Mouse (Mus musculus): ENCODE results near the gene Gdap1l1. TPM values are rescaled to one million over a fixed set of nuclear protein-coding genes. Genes with fewer than 3 reads are reported as not detected.
"Not testable (repeated sequence)": the region's sequence is repeated elsewhere in the genome, so short reads cannot be mapped to it uniquely, and the experiment has no call there.

Gene Gdap1l1
- polyA plus RNA-seq, 1 experiment from 2014 or later: 0.21 TPM

DNA sequence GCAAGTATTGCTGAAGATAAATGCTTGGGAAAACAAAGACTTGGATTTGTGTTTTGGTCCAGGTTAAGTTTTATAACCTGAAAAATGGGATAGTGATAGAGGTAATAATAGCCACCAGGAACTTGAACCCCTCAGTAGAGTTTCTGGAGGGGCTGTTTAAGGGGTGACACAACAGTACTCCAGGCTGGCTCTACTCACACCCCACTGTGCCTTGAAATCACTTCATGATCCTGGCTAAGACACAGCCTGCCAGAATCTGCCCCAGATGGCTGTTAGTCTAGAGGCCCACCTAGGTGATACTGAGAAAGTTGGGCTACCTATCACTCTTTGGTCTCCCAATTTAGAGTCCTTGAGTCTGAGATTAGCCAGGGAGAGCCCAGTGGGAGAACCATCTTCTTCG, 1.2 kb downstream of the Gdap1l1 start:
- no peak for TF ChIP-seq CTCF (IDR thresholded peaks at IDR 0.05)
- ChIA-PET CTCF (interaction anchor here (1.2 kb wide), 1 partner anchor 12 kb away, joined by 3 read pairs; no protein-coding TSS in a partner anchor), POLR2A (no interaction called here)
- ATAC-seq (no peak), DNase-seq (ENCODE audit: low read depth, low spot score) (no peak)
- H3K27me3 ChIP-seq: peaks cover 24% of the 10 kb centered on the region
- in situ Hi-C loops (cut with MboI; ENCODE audit: low pct_unique_long_range_greater_than_20kb): no loop called here

- CTCF ChIA-PET: interaction anchor here (1.3 kb wide), 1 partner anchor 23 kb away, joined by 3 read pairs; no protein-coding TSS in a partner anchor
- POLR2A ChIA-PET: no interaction called here
- no peak for TF ChIP-seq CTCF (IDR thresholded peaks at IDR 0.05)
- ATAC-seq (no peak), DNase-seq (ENCODE audit: low read depth, low spot score) (no peak)
- in situ Hi-C loops (cut with MboI; ENCODE audit: low pct_unique_long_range_greater_than_20kb): no loop called here
- H3K27me3 ChIP-seq: peaks cover 19% of the 10 kb centered on the region
Measured at GRCm38 (mm10) chr2:163443543-163443942, 5.3 kb downstream of the Gdap1l1 start.

DNA sequence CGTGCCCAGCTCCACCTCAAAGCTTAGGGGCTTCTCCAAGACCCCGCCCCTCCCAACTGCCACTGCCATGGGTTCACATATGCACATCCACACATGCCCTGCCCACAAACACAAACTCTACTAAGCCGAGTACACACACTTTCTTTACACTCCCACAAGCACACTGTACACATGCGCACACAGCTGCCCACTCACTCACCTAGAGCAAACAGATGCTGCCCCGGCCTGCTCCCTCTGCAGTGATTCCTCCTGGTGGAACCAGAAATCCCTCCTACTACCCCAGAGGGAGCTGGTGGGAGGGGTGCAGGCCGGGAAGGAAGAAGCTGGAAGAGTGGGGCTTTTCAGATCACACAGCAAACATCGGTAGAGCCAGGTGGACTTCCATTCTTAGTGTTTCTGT, 5.7 kb downstream of the Gdap1l1 start:
- ATAC-seq (no peak), DNase-seq (ENCODE audit: low read depth, low spot score) (no peak)
- in situ Hi-C loops (cut with MboI; ENCODE audit: low pct_unique_long_range_greater_than_20kb): no loop called here
- H3K27me3 ChIP-seq: peaks cover 18% of the 10 kb centered on the region
- ChIA-PET CTCF (interaction anchor here (1.3 kb wide), 1 partner anchor 23 kb away, joined by 3 read pairs; no protein-coding TSS in a partner anchor), POLR2A (no interaction called here)
- TF ChIP-seq CTCF (IDR thresholded peaks at IDR 0.05): no peak

- TF ChIP-seq CTCF (IDR thresholded peaks at IDR 0.05): no peak
- DNase-seq (ENCODE audit: low read depth, low spot score): no peak
- peaks cover 14% of the 10 kb centered on the region for H3K27me3 ChIP-seq
Measured at GRCm38 (mm10) chr2:163447375-163447774, 9.1 kb downstream of the Gdap1l1 start.

DNA sequence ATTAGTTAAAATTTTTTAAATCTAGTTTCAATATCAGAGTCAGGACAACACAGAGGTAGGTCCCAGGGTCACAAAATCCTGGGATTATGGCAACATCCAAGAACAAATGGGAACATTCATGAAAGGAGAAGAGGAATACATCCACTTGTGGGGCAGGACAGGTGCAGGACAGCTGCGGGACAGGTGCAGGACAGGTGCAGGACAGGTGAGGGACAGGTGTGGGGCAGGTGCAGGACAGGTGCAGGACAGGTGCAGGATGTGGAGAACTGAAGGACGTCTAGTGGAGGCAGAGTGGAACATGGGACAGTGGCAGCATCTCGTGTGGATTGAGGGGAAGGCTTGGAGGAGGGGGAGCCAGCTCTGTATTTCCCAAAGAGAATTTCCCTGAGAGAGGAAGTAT, 11.0 kb downstream of the Gdap1l1 start:
- POLR2A ChIA-PET: no interaction called here
- in situ Hi-C loops (cut with MboI; ENCODE audit: low pct_unique_long_range_greater_than_20kb): no loop called here
- DNase-seq (ENCODE audit: low read depth, low spot score) (no peak), ATAC-seq (no peak)
- no peak for TF ChIP-seq CTCF (IDR thresholded peaks at IDR 0.05)
- H3K27me3 ChIP-seq: peaks cover 18% of the 10 kb centered on the region
- CTCF ChIA-PET: no interaction called here

More at GRCm38 (mm10) chr2:163447375-163447774, 9.1 kb downstream of the Gdap1l1 start:
- ChIA-PET POLR2A (no interaction called here), CTCF (interaction anchor here (1.0 kb wide), 1 partner anchor 25 kb away, joined by 3 read pairs; the partner anchor contains the start of gene Fitm2)
- no peak for ATAC-seq
- in situ Hi-C loops (cut with MboI; ENCODE audit: low pct_unique_long_range_greater_than_20kb): no loop called here

- H3K27me3 ChIP-seq: peaks cover 19% of the 10 kb centered on the region
- ChIA-PET POLR2A (no interaction called here), CTCF (no interaction called here)
- ATAC-seq: no peak
- in situ Hi-C loops (cut with MboI; ENCODE audit: low pct_unique_long_range_greater_than_20kb): no loop called here
- TF ChIP-seq CTCF (IDR thresholded peaks at IDR 0.05): no peak
- DNase-seq (ENCODE audit: low read depth, low spot score): no peak
Measured at GRCm38 (mm10) chr2:163450668-163451295, 12.5 kb downstream of the Gdap1l1 start.

DNA sequence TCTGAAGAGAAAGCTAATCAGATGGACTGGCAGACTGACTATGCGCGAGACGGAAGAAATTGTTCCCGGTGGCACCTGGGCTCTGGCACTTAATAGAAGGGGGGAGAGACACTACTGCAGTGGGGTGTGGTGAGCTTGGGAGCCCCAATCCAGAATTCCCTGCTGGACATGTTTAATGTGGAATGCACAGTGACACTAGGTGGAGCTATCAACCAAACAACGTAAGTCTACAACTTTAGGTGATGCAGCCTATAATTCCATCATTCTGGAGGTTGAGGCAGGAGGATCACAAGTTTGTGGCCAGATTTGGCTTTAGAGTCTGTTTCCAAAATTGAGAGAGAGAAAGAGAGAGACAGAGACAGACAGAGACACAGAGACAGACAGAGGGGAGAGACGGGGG, 14.5 kb downstream of the Gdap1l1 start:
- ChIA-PET POLR2A (no interaction called here), CTCF (no interaction called here)
- TF ChIP-seq CTCF (IDR thresholded peaks at IDR 0.05): no peak
- DNase-seq (ENCODE audit: low read depth, low spot score) (no peak), ATAC-seq (no peak)
- peaks cover 22% of the 10 kb centered on the region for H3K27me3 ChIP-seq
- in situ Hi-C loops (cut with MboI; ENCODE audit: low pct_unique_long_range_greater_than_20kb): no loop called here

- no peak for TF ChIP-seq CTCF (IDR thresholded peaks at IDR 0.05)
- ChIA-PET CTCF (no interaction called here), POLR2A (no interaction called here)
- no peak for DNase-seq (ENCODE audit: low read depth, low spot score)
- H3K27me3 ChIP-seq: peaks cover 25% of the 10 kb centered on the region
- no peak for ATAC-seq
- in situ Hi-C loops (cut with MboI; ENCODE audit: low pct_unique_long_range_greater_than_20kb): no loop called here
Measured at GRCm38 (mm10) chr2:163453378-163453777, 15.1 kb downstream of the Gdap1l1 start.

DNA sequence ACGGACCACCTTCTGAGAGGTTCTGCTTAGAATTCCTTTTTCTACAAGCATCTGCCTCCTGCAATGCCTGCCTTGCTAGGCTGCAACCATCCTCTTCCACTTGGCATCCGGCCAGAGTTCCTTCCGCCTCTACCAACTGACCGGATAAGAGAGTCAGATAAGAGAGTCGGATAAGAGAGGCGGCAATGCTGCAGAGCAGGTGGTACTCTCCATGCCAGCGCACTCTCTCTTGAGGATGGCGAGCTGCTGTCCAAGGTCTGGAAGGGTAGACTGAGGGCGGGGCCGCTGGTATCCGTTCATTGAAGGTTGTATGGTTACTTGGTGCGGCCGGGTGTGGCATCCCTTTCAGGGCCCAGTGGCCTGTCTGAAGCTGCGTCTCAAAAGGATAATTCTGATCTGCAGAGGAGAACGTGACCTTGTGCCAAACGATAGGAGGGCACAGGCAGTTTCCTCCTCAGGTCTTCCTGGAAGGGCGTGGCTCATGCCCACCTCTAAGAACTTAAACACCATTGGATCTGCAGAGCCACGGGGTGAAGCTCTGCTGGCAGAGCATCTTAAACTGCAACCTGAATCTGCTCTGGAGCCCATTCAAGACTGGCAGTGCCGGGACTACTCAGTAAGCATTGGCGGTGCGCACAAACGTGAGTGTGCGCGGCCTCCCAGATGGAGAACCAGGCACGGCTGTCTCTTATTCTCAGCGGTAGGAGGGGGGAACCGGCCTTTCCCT, 20.4 kb downstream of the Gdap1l1 start:
- no peak for DNase-seq (ENCODE audit: low read depth, low spot score)
- peaks cover 23% of the 10 kb centered on the region for H3K27me3 ChIP-seq
- ChIA-PET CTCF (no interaction called here), POLR2A (no interaction called here)
- in situ Hi-C loops (cut with MboI; ENCODE audit: low pct_unique_long_range_greater_than_20kb): no loop called here
- ATAC-seq: no peak
- no peak for TF ChIP-seq CTCF (IDR thresholded peaks at IDR 0.05)

DNA sequence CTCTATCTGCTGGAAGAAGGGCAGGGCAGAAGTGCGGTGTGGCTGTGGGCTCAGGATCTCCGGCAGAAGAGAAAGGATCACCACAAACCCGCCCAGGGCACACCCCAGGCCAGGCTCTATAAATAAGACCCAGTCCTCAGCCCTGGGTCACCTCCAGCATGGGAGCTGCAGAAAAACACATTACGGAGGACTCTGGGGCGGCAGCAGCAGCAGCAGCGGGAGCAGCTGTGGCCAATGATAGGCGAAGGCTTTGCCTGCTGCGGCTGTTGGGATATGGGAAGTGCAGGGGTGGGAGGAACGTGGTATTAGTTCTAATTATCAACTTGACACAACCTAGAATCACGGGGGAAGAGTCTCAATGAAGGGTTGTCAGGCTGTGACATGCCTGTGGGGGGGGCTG, 21.1 kb downstream of the Gdap1l1 start:
- ChIA-PET CTCF (no interaction called here), POLR2A (no interaction called here)
- ATAC-seq (no peak), DNase-seq (ENCODE audit: low read depth, low spot score) (no peak)
- no peak for TF ChIP-seq CTCF (IDR thresholded peaks at IDR 0.05)
- in situ Hi-C loops (cut with MboI; ENCODE audit: low pct_unique_long_range_greater_than_20kb): no loop called here
- peaks cover 16% of the 10 kb centered on the region for H3K27me3 ChIP-seq

GRCm38 (mm10) chr2:163460622-163461021, 22.3 kb downstream of the Gdap1l1 start:
- no peak for DNase-seq (ENCODE audit: low read depth, low spot score)
- in situ Hi-C loops (cut with MboI; ENCODE audit: low pct_unique_long_range_greater_than_20kb): no loop called here
- TF ChIP-seq CTCF (IDR thresholded peaks at IDR 0.05): no peak
- CTCF ChIA-PET: no interaction called here
- POLR2A ChIA-PET: no interaction called here
- H3K27me3 ChIP-seq: peaks cover 16% of the 10 kb centered on the region
- ATAC-seq: no peak

- in situ Hi-C loops (cut with MboI; ENCODE audit: low pct_unique_long_range_greater_than_20kb); POLR2A ChIA-PET; CTCF ChIA-PET; DNase-seq (ENCODE audit: low read depth, low spot score); ATAC-seq: not testable (repeated sequence)
- peaks cover 16% of the 10 kb centered on the region for H3K27me3 ChIP-seq
Measured at GRCm38 (mm10) chr2:163461307-163461706, 23.0 kb downstream of the Gdap1l1 start.
